Mouse (Mus musculus) gastrocnemius, adult 8-10 months (tissue): ENCODE data around the gene Mymx. TPM values are rescaled to one million over a fixed set of nuclear protein-coding genes. Genes with fewer than 3 reads are reported as not detected.
A peak's percentile ranks its signal among the peaks of the same experiment; 100 is the strongest.

ENCODE experiments used
- DNase-seq, 2 experiments: peaks; one replicate each; pipeline ENCODE4 v3.0.0; 2022; ENCODE audit warnings: low spot score in 2 of 2
- total RNA-seq, 4 experiments: library from RNA; stranded (reverse); gene quantifications; 2 replicates each; pipeline ENCODE4 v1.2.4; 2022

The Mymx gene
- total RNA-seq, 4 experiments from 2014 or later = not detected

DNA sequence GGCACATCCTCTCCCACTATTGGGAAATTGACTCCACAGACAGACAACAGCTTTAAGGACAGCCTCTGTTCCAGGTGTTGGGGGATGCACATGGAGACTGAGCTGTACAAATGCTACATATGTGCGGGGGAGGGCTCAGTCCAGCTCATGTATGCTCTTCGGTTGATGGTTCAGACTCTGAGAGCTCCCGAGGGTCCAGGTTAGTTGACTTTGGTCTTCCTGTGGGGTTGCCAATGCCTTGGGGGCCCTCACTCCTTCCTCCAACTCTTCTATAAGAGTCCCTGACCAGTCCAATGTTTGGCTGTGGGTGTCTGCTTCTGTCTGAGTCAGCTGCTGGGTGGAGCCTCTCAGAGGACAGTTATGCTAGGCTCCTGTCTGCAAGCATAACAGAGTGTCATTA lies 48.8 kb downstream of the Mymx start:
- DNase-seq = no peak

DNA sequence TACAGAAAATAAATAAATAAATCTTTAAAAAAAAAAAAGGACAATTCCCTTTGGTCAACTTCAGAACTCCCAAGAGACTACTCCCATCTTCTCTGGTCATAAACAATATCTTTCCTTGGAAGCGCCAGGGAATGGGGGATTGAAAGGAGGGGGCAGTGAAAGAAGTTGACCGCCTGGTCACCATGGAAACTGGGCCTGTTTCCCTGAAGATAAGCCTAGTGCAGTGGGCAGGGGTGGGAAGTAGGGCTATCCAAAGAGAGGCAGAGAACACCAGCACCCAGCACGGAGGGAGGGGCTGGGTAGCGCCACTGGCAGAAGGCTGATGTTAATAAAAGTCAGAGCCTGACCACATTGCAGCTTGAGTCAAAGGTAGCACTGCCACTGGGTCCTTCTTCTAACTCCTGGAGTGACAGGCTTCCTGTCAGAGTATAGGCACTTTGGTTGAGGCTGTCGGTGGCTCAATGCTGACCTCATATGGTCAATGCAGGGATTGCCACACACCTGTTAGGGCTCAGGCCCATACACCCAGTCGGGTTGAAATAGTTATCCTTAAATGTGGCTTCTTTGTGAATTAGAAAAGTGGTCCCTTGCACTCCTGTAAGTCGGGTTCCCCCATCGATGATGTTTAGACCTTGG lies 50.0 kb downstream of the Mymx start:
- DNase-seq = peak; percentile 57 to 68

DNA sequence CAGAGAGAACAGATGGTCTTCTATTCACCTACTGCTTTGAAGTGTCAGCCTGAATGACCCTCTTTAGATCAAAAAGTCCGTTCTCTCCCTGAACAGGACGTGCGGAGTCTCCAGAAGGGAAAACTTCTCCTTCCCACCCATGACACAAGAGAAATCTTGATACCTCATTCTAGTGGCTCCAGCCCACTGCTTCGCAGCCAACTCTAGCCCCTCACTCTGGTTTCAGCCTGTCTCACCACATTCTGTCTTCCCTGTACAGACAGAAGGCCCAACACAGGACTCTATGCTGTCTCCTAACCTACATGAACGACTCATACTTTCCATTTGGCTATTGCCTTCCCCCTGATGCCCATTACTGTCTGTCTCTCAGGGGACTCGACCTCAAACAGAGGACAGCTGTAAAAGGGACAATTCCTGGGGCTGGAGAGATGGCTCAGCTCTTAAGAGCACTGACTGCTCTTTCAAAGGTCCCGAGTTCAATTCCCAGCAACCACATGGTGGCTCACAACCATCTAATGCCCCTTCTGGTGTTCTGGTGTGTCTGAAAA lies 50.6 kb downstream of the Mymx start:
- DNase-seq = no peak

Other genes with a start within 250 kb of the Mymx start
- gene Cdc5l, start 168.4 kb downstream of the Mymx start, total RNA-seq = 10 to 100 TPM; 31.4 to 38.9 (median 37.5) TPM
- gene Spats1, start 126.7 kb downstream of the Mymx start, total RNA-seq = not detected
- 10 to 100 TPM; 13.6 to 15.4 (median 14.2) TPM for gene Aars2, start 95.3 kb downstream of the Mymx start, total RNA-seq
- gene Tcte1, start 78.7 kb downstream of the Mymx start, total RNA-seq = not detected
- gene Tmem151b, start 52.4 kb downstream of the Mymx start, total RNA-seq = not detected
- gene Nfkbie, start 46.4 kb downstream of the Mymx start, total RNA-seq = under 1 TPM; 0.27 to 0.56 (median 0.34) TPM
- gene Slc35b2, start 38.2 kb downstream of the Mymx start, total RNA-seq = 10 to 100 TPM; 17.2 to 22.9 (median 19.8) TPM
- gene Hsp90ab1, start 28.8 kb downstream of the Mymx start, total RNA-seq = 1,000 to 10,000 TPM; 1,140 to 1,362 (median 1,203) TPM
- 10 to 100 TPM; 26.6 to 31.2 (median 27.2) TPM for gene Slc29a1, start 2.5 kb downstream of the Mymx start, total RNA-seq
- under 1 TPM; 0.15 to 0.51 (median 0.33) TPM for gene Capn11, start 57.2 kb upstream of the Mymx start, total RNA-seq
- 100 to 1,000 TPM; 105 to 141 (median 132) TPM for gene Mrpl14, start 84.2 kb upstream of the Mymx start, total RNA-seq
- gene Tmem63b, start 84.8 kb upstream of the Mymx start, total RNA-seq = 10 to 100 TPM; 65.5 to 74.0 (median 68.3) TPM
- under 1 TPM in 1 of 4 experiments, not detected in 3; 0.92 TPM for gene 1600014C23Rik, start 131.7 kb upstream of the Mymx start, total RNA-seq